Mouse (Mus musculus): Measurements from ENCODE around the gene Gckr. TPM values are rescaled to one million over a fixed set of nuclear protein-coding genes. Genes with fewer than 3 reads are reported as not detected.

Gene Gckr
- polyA plus RNA-seq, 1 experiment from 2014 or later = 0.29 TPM

- Histone ChIP-seq H3K36me3 (replicated peaks; ENCODE audit: control insufficient read depth, insufficient read depth) (peaks cover 31% of the 10 kb centered on the region), H3K4me1 (replicated peaks; ENCODE audit: control insufficient read depth, insufficient read depth, low read length) (peaks cover 30% of the 10 kb centered on the region), H3K4me2 (replicated peaks) (peak within 1 kb of the TSS; percentile 72), H3K9me3 (ENCODE audit: control insufficient read depth, low read length) (no peaks in the 10 kb centered on the region), H3K27ac (peak within 1 kb of the TSS; percentile 90), H3K27me3 (ENCODE audit: control insufficient read depth, insufficient read depth, low read length) (no peaks in the 10 kb centered on the region), H3K9ac (peak within 1 kb of the TSS; percentile 62), H3K4me3 (replicated peaks; ENCODE audit: low read length) (peak within 1 kb of the TSS; percentile 46)
- 2% methylated on average over 45 of the region's 45 CpGs for WGBS
- DNase-seq (ENCODE audit: low spot score) = peak; percentile 99
- ATAC-seq (ENCODE audit: low FRiP score) = peak; percentile 93
These were observed 6.5 kb upstream of the Gckr start, which contains the start of gene Ift172 for GRCm38 (mm10) chr5:31290521-31291360. Ift172 (minus strand) TSS chr5:31291116.

- DNase-seq (ENCODE audit: low spot score) = no peak
- peaks cover 30% of the 10 kb centered on the region for H3K4me1 ChIP-seq (replicated peaks; ENCODE audit: control insufficient read depth, insufficient read depth, low read length)
- no peaks in the 10 kb centered on the region for H3K27me3 ChIP-seq (ENCODE audit: control insufficient read depth, insufficient read depth, low read length)
- peak overlapping the region; percentile 46 for H3K4me3 ChIP-seq (replicated peaks; ENCODE audit: low read length)
- H3K27ac ChIP-seq = peak overlapping the region; percentile 90
- H3K9me3 ChIP-seq (ENCODE audit: control insufficient read depth, low read length) = no peaks in the 10 kb centered on the region
- 2% methylated on average over 9 of the region's 9 CpGs for WGBS
- H3K36me3 ChIP-seq (replicated peaks; ENCODE audit: control insufficient read depth, insufficient read depth) = peaks cover 25% of the 10 kb centered on the region
- peak overlapping the region; percentile 72 for H3K4me2 ChIP-seq (replicated peaks)
- ATAC-seq (ENCODE audit: low FRiP score) = no peak; the same call in 1 of the 2 replicates
- peak overlapping the region; percentile 62 for H3K9ac ChIP-seq
These were observed 5.9 kb upstream of the Gckr start for GRCm38 (mm10) chr5:31291361-31291688.

DNA sequence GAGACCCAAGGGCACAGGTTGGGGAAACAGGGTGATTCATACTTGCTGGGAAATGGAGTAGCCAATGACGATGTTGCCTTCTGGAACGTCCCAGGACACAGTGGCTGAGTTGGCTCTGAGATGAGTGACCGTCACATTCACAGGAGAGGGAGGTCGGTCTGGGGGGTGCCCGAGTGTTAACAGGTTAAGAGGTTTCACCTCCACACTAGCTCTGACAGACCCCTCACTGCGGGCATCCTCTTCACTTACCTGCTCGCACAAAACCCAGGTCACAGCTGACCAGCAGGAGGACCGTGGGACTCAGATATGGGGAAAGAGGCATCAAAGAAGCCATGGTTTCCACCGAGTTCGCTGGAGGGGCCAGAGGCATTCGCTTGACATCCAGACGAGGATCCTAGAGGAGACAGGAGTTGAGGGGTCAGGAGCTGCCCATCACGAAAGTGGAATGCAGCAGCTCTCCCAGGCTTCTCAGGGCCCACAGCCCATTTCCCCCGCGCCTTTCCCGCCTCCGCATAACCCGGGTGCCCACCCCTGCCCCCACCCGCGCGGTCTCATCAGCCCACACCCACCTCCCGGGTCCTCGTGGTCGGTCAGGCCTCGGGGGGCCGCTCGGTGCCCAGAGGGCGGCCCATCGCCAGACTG lies 2.2 kb upstream of the Gckr start:
- Histone ChIP-seq H3K4me2 (replicated peaks) (peak overlapping the region; percentile 94), H3K4me3 (replicated peaks; ENCODE audit: low read length) (peak overlapping the region; percentile 81), H3K36me3 (replicated peaks; ENCODE audit: control insufficient read depth, insufficient read depth) (peaks cover 20% of the 10 kb centered on the region), H3K27me3 (ENCODE audit: control insufficient read depth, insufficient read depth, low read length) (no peaks in the 10 kb centered on the region), H3K9me3 (ENCODE audit: control insufficient read depth, low read length) (no peaks in the 10 kb centered on the region), H3K27ac (peak overlapping the region; percentile 84), H3K4me1 (replicated peaks; ENCODE audit: control insufficient read depth, insufficient read depth, low read length) (peaks cover 28% of the 10 kb centered on the region), H3K9ac (peak overlapping the region; percentile 97)
- no peak; the same call in 1 of the 2 replicates for ATAC-seq (ENCODE audit: low FRiP score)
- no peak for DNase-seq (ENCODE audit: low spot score)
- 8% methylated on average over 19 of the region's 29 CpGs for WGBS

- H3K4me2 ChIP-seq (replicated peaks) = peak within 1 kb of the TSS; percentile 94
- H3K4me3 ChIP-seq (replicated peaks; ENCODE audit: low read length) = peak within 1 kb of the TSS; percentile 81
- no peaks in the 10 kb centered on the region for H3K27me3 ChIP-seq (ENCODE audit: control insufficient read depth, insufficient read depth, low read length)
- DNase-seq (ENCODE audit: low spot score) (no peak), ATAC-seq (ENCODE audit: low FRiP score) (peak; percentile 79)
- H3K9me3 ChIP-seq (ENCODE audit: control insufficient read depth, low read length) = no peaks in the 10 kb centered on the region
- WGBS = under 1% methylated on average over 40 of the region's 46 CpGs
- peak within 1 kb of the TSS; percentile 84 for H3K27ac ChIP-seq
- peaks cover 24% of the 10 kb centered on the region for H3K4me1 ChIP-seq (replicated peaks; ENCODE audit: control insufficient read depth, insufficient read depth, low read length)
- H3K36me3 ChIP-seq (replicated peaks; ENCODE audit: control insufficient read depth, insufficient read depth) = peaks cover 20% of the 10 kb centered on the region
- peak within 1 kb of the TSS; percentile 97 for H3K9ac ChIP-seq
These were observed 1.6 kb upstream of the Gckr start, which contains the start of gene Fndc4 for GRCm38 (mm10) chr5:31295606-31296141. Fndc4 (minus strand) TSS chr5:31296080.

- no peaks in the 10 kb centered on the region for H3K27me3 ChIP-seq (ENCODE audit: control insufficient read depth, insufficient read depth, low read length)
- peaks cover 12% of the 10 kb centered on the region for H3K36me3 ChIP-seq (replicated peaks; ENCODE audit: control insufficient read depth, insufficient read depth)
- no peak overlapping the region for H3K4me2 ChIP-seq (replicated peaks)
- DNase-seq (ENCODE audit: low spot score) (no peak), ATAC-seq (ENCODE audit: low FRiP score) (no peak)
- no peak overlapping the region for H3K4me3 ChIP-seq (replicated peaks; ENCODE audit: low read length)
- 85% methylated on average over 3 of the region's 3 CpGs for WGBS
- peaks cover 16% of the 10 kb centered on the region for H3K4me1 ChIP-seq (replicated peaks; ENCODE audit: control insufficient read depth, insufficient read depth, low read length)
- no peak overlapping the region for H3K27ac ChIP-seq
- H3K9me3 ChIP-seq (ENCODE audit: control insufficient read depth, low read length) = no peaks in the 10 kb centered on the region
- H3K9ac ChIP-seq = no peak overlapping the region
These were observed 738 bp downstream of the Gckr start for GRCm38 (mm10) chr5:31297981-31298380.

- Histone ChIP-seq H3K4me3 (replicated peaks; ENCODE audit: low read length) (no peak overlapping the region), H3K9me3 (ENCODE audit: control insufficient read depth, low read length) (no peaks in the 10 kb centered on the region), H3K4me1 (replicated peaks; ENCODE audit: control insufficient read depth, insufficient read depth, low read length) (peaks cover 16% of the 10 kb centered on the region), H3K27me3 (ENCODE audit: control insufficient read depth, insufficient read depth, low read length) (no peaks in the 10 kb centered on the region), H3K27ac (no peak overlapping the region), H3K36me3 (replicated peaks; ENCODE audit: control insufficient read depth, insufficient read depth) (peaks cover 7% of the 10 kb centered on the region), H3K4me2 (replicated peaks) (no peak overlapping the region), H3K9ac (no peak overlapping the region)
- no peak for ATAC-seq (ENCODE audit: low FRiP score)
- no peak for DNase-seq (ENCODE audit: low spot score)
- 70% methylated on average over 2 of the region's 2 CpGs for WGBS
These were observed 1.2 kb downstream of the Gckr start for GRCm38 (mm10) chr5:31298486-31298885.

GRCm38 (mm10) chr5:31301866-31302265 lies 4.6 kb downstream of the Gckr start:
- Histone ChIP-seq H3K4me2 (replicated peaks) (no peak overlapping the region), H3K4me1 (replicated peaks; ENCODE audit: control insufficient read depth, insufficient read depth, low read length) (no peaks in the 10 kb centered on the region), H3K36me3 (replicated peaks; ENCODE audit: control insufficient read depth, insufficient read depth) (no peaks in the 10 kb centered on the region), H3K9me3 (ENCODE audit: control insufficient read depth, low read length) (no peaks in the 10 kb centered on the region), H3K9ac (no peak overlapping the region), H3K4me3 (replicated peaks; ENCODE audit: low read length) (no peak overlapping the region), H3K27ac (no peak overlapping the region), H3K27me3 (ENCODE audit: control insufficient read depth, insufficient read depth, low read length) (no peaks in the 10 kb centered on the region)
- 83% methylated on average over 6 of the region's 8 CpGs for WGBS
- DNase-seq (ENCODE audit: low spot score) (no peak), ATAC-seq (ENCODE audit: low FRiP score) (no peak)

DNA sequence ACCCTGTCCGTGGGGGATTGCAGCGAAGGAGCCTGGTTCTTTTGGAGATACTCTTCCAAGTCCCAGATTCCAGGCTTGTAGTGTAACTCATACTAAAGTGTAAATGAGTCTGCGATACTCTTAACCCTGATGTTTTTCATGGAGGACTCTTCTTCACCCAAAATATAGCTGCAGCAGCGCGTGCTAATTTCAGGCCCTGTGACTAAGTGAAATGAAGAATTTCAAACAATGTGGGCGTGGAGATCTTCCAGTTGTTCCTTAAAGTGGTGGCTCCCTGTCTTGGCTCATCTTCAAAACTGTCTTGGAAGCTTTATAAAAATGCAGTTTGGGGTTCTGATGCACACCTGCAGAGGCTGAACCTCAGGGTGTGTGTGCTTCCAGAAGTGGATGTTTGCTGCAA lies 5.8 kb downstream of the Gckr start:
- DNase-seq (ENCODE audit: low spot score) (no peak), ATAC-seq (ENCODE audit: low FRiP score) (no peak)
- WGBS = 95% methylated on average over 6 of the region's 6 CpGs
- H3K36me3 ChIP-seq (replicated peaks; ENCODE audit: control insufficient read depth, insufficient read depth) = no peaks in the 10 kb centered on the region
- no peaks in the 10 kb centered on the region for H3K27me3 ChIP-seq (ENCODE audit: control insufficient read depth, insufficient read depth, low read length)
- no peak overlapping the region for H3K4me3 ChIP-seq (replicated peaks; ENCODE audit: low read length)
- H3K9me3 ChIP-seq (ENCODE audit: control insufficient read depth, low read length) = no peaks in the 10 kb centered on the region
- H3K27ac ChIP-seq = no peak overlapping the region
- no peaks in the 10 kb centered on the region for H3K4me1 ChIP-seq (replicated peaks; ENCODE audit: control insufficient read depth, insufficient read depth, low read length)
- no peak overlapping the region for H3K9ac ChIP-seq
- no peak overlapping the region for H3K4me2 ChIP-seq (replicated peaks)

- 91% methylated on average over 8 of the region's 8 CpGs for WGBS
- no peak overlapping the region for H3K4me3 ChIP-seq (replicated peaks; ENCODE audit: low read length)
- no peaks in the 10 kb centered on the region for H3K27me3 ChIP-seq (ENCODE audit: control insufficient read depth, insufficient read depth, low read length)
- no peak overlapping the region for H3K4me2 ChIP-seq (replicated peaks)
- no peak overlapping the region for H3K9ac ChIP-seq
- no peaks in the 10 kb centered on the region for H3K9me3 ChIP-seq (ENCODE audit: control insufficient read depth, low read length)
- H3K27ac ChIP-seq = no peak overlapping the region
- no peaks in the 10 kb centered on the region for H3K36me3 ChIP-seq (replicated peaks; ENCODE audit: control insufficient read depth, insufficient read depth)
- no peaks in the 10 kb centered on the region for H3K4me1 ChIP-seq (replicated peaks; ENCODE audit: control insufficient read depth, insufficient read depth, low read length)
- ATAC-seq (ENCODE audit: low FRiP score) (no peak), DNase-seq (ENCODE audit: low spot score) (no peak)
These were observed 15.6 kb downstream of the Gckr start for GRCm38 (mm10) chr5:31312806-31313205.
